Mouse (Mus musculus) heart, postnatal 14 days (tissue): ENCODE measurements around the gene Oard1. TPM values are rescaled to one million over a fixed set of nuclear protein-coding genes. Genes with fewer than 3 reads are reported as not detected.

Source experiments
- DNase-seq, 2 experiments: peaks; one replicate each; pipeline ENCODE4 v3.0.0; 2021 to 2022
- intact Hi-C: fragments of 180-260 bp; cut with DNase I; formaldehyde crosslinking; loops from one replicate; pipeline ENCODE4 v1.15.1; 2025
- total RNA-seq, 2 experiments: library from RNA; stranded (reverse); gene quantifications; 2 replicates each; pipeline ENCODE4 v1.2.3; 2021

The Oard1 gene
- total RNA-seq, 2 experiments from 2014 or later = 10.7 to 12.9 TPM

GRCm38 (mm10) chr17:48463391-48463790 lies 53.6 kb downstream of the Oard1 start:
- DNase-seq = no peak
- intact Hi-C loops = loop anchor here (10.0 kb wide), 1 partner anchor 941 kb away; no protein-coding TSS in a partner anchor

Other genes starting within 250 kb of the Oard1 start
- not detected for gene A530064D06Rik, start 242.7 kb upstream of the Oard1 start, total RNA-seq
- under 1 TPM; 0.10 to 0.15 TPM for gene Trem1, start 177.2 kb upstream of the Oard1 start, total RNA-seq
- gene Trem3, start 162.2 kb upstream of the Oard1 start, total RNA-seq = not detected
- under 1 TPM in 1 of 2 experiments, not detected in 1; 0.29 TPM for gene Treml4, start 145.7 kb upstream of the Oard1 start, total RNA-seq
- gene Treml2, start 110.5 kb upstream of the Oard1 start, total RNA-seq = under 1 TPM; 0.53 to 1.00 TPM
- gene B430306N03Rik, start 93.9 kb upstream of the Oard1 start, total RNA-seq = under 1 TPM; 0.10 to 0.20 TPM
- gene Trem2, start 63.6 kb upstream of the Oard1 start, total RNA-seq = 1 to 10 TPM; 1.9 to 2.5 TPM
- gene Treml1, start 50.1 kb upstream of the Oard1 start, total RNA-seq = under 1 TPM; 0.22 to 0.29 TPM
- 10 to 100 TPM; 24.3 to 26.5 TPM for gene Nfya, start 108 bp upstream of the Oard1 start, total RNA-seq
- 100 to 1,000 TPM; 243 TPM for gene Apobec2, start 22.9 kb downstream of the Oard1 start, total RNA-seq
- gene Tspo2, start 41.5 kb downstream of the Oard1 start, total RNA-seq = 1 to 10 TPM in 1 of 2 experiments, under 1 TPM in 1; 0.96 to 1.8 TPM
- gene Unc5cl, start 44.9 kb downstream of the Oard1 start, total RNA-seq = under 1 TPM; 0.17 to 0.83 TPM